Mouse (Mus musculus) ES-Bruce4 (cell line): ENCODE measurements at regions not wholly inside any gene's neighbourhood (a gene's known extent, or its start where the extent isn't known, plus 50 kb on each side); places are given as distances from the start of the nearest gene placed in this dataset.

Source experiments
- H3K27ac ChIP-seq: 2 replicates; pipeline ENCODE4 v1.5.1; 2012; ENCODE audit warnings: low read length, inconsistent platforms; ENCODE audit not compliant: insufficient read depth
- H3K27me3 ChIP-seq: 2 replicates; pipeline ENCODE4 v1.6.1; 2012; ENCODE audit warnings: mild to moderate bottlenecking, low read length, inconsistent platforms; ENCODE audit not compliant: control insufficient read depth, poor library complexity, insufficient read depth, severe bottlenecking
- H3K36me3 ChIP-seq: 2 replicates; pipeline ENCODE4 v1.6.1; 2012; ENCODE audit warnings: inconsistent platforms, mild to moderate bottlenecking, low read length, moderate library complexity; ENCODE audit not compliant: control insufficient read depth, poor library complexity, insufficient read depth, severe bottlenecking
- H3K4me1 ChIP-seq: one replicate; pipeline ENCODE4 v1.8.1; 2011; ENCODE audit warnings: low read length; ENCODE audit not compliant: control insufficient read depth, insufficient read depth
- H3K4me3 ChIP-seq: 2 replicates; pipeline ENCODE4 v1.5.1; 2011; ENCODE audit warnings: low read depth, mild to moderate bottlenecking, low read length
- H3K9ac ChIP-seq: 2 replicates; pipeline ENCODE4 v1.6.1; 2012; ENCODE audit warnings: low read depth, mild to moderate bottlenecking, inconsistent platforms; ENCODE audit not compliant: poor library complexity, severe bottlenecking
- H3K9me3 ChIP-seq: replicated peaks from 2 replicates; pipeline ENCODE4 v1.6.1; 2012; ENCODE audit warnings: mild to moderate bottlenecking, low read length, inconsistent platforms; ENCODE audit not compliant: control insufficient read depth, poor library complexity, insufficient read depth, severe bottlenecking
- CTCF ChIP-seq: IDR thresholded peaks from one replicate; pipeline ENCODE4 v1.8.1; 2011; ENCODE audit warnings: low read depth, low read length
- EP300 ChIP-seq: IDR thresholded peaks from 2 replicates; pipeline ENCODE4 v1.6.1; 2011; ENCODE audit warnings: low read depth, low read length; ENCODE audit not compliant: insufficient read depth
- POLR2A ChIP-seq: IDR thresholded peaks from one replicate; pipeline ENCODE4 v1.8.1; 2011; ENCODE audit warnings: low read length; ENCODE audit not compliant: insufficient read depth

DNA sequence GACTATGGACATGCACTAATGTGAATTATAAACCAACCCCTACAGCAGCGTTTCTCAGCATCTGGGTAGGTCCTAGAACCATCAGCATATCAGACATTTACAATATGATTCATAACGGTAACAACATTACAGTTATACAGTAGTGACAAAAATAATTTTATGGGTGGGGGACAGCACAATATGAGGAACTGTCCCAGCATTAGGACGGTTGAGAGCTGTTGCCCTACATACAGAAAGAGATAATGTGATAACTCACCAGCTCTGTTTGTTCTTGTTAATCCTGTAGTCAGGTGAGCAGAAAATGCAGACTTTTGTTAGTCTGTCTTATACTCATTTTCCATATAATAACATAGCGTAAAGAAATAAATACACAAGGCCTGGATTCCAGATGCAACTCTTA is 319.1 kb downstream of the Elavl2 start:
- no peaks in the 10 kb centered on the region for H3K36me3 ChIP-seq
- H3K4me3 ChIP-seq, result no peak overlapping the region
- no peaks in the 10 kb centered on the region for H3K4me1 ChIP-seq
- TF ChIP-seq POLR2A (no peak), EP300 (no peak), CTCF (no peak)
- H3K9me3 ChIP-seq, result no peaks in the 10 kb centered on the region
- no peaks in the 10 kb centered on the region for H3K27me3 ChIP-seq
- H3K27ac ChIP-seq, result no peak overlapping the region
- no peak overlapping the region for H3K9ac ChIP-seq

DNA sequence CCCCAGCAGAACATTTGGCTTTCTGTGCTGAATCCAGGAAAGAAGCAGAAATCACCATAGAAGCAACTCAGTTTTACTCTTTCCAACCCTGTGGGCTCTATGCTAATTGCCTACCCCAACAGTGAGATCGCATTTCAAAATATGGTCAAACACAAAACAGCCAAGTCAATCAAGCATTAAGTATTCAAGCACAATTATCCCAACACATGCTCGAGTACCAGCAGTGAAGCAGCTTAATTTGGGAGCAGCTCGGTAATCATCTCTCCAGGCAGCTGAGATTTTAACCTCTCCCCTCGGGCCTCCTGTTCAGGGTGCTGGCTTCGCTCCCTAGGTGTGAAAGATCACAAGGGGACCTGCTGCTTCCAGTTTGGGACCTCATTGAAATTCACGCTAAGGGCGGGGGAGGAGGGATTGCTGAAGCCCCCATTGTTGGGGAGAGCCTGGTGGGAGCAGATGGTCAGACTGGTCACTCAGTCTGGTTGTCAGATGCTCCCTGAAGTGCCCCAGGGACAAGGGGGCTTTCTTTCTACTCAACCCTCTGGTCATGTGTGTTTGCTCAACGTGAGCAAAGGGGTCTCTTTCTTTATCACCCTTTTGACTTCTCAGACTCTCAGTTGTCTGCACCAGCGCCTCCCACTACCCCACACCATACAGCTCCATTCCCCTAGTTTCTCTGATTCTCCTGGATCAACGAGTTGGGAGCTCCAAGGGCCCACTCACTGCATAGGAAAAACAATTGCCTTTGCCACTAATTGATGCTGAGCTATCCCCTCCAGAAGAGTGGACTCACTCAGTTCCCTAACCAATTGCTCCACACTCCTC is 319.8 kb downstream of the Elavl2 start:
- Histone ChIP-seq H3K4me1 (no peaks in the 10 kb centered on the region), H3K27me3 (no peaks in the 10 kb centered on the region), H3K36me3 (no peaks in the 10 kb centered on the region), H3K27ac (no peak overlapping the region), H3K9ac (no peak overlapping the region), H3K9me3 (no peaks in the 10 kb centered on the region), H3K4me3 (no peak overlapping the region)
- no peak for TF ChIP-seq POLR2A
- no peak for TF ChIP-seq EP300
- TF ChIP-seq CTCF, result no peak

DNA sequence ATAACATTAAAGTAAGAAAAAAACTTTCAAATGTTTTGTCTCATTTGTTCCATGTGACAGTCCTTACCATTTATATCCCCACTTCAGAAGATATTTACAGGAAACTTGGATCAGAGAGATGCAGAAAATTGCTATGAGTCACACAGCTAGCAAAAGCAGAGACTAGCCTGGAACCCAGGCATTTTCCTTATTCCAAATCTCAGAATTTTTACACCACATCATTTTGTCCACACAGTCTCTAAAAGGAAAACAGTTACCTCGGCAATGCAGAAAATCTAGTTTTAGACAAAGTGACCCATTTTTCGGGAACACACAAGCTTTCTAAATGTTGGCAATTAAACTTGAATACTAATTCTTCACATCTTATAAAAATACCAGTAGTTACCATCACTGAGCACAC is 329.3 kb downstream of the Elavl2 start:
- Histone ChIP-seq H3K4me1 (no peaks in the 10 kb centered on the region), H3K4me3 (no peak overlapping the region), H3K27ac (no peak overlapping the region), H3K27me3 (no peaks in the 10 kb centered on the region), H3K9ac (no peak overlapping the region), H3K9me3 (no peaks in the 10 kb centered on the region), H3K36me3 (no peaks in the 10 kb centered on the region)
- TF ChIP-seq POLR2A (no peak), CTCF (no peak)

DNA sequence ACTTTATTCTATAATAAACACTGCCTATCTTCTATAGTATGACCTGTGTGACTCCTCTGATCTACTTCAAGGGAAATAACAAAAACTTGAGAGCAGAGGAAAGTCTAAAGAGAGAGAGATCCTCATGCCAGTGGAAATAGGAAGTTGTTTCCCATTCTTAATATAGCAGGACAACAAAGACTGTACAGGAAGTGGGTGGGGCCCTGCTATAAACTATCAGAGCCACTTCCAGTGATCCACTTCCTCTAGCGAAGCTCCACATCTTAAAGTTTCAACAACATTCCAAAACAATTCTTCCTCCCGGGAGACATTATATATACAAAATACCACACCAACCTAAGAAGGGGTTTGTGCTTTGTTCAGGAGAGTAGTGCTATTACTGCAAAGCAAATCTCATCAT is 339.7 kb downstream of the Elavl2 start:
- TF ChIP-seq EP300 (no peak), POLR2A (no peak), CTCF (no peak)
- Histone ChIP-seq H3K4me1 (no peaks in the 10 kb centered on the region), H3K4me3 (no peak overlapping the region), H3K27ac (no peak overlapping the region), H3K9me3 (no peaks in the 10 kb centered on the region), H3K36me3 (no peaks in the 10 kb centered on the region), H3K9ac (no peak overlapping the region), H3K27me3 (no peaks in the 10 kb centered on the region)

- Histone ChIP-seq H3K9ac (no peak overlapping the region), H3K4me3 (no peak overlapping the region), H3K27ac (no peak overlapping the region), H3K4me1 (no peaks in the 10 kb centered on the region), H3K36me3 (no peaks in the 10 kb centered on the region), H3K9me3 (no peaks in the 10 kb centered on the region), H3K27me3 (no peaks in the 10 kb centered on the region)
- TF ChIP-seq CTCF, result no peak
- TF ChIP-seq POLR2A, result no peak
- no peak for TF ChIP-seq EP300
Observed at GRCm38 (mm10) chr4:91051913-91052312, 348.7 kb downstream of the Elavl2 start.

DNA sequence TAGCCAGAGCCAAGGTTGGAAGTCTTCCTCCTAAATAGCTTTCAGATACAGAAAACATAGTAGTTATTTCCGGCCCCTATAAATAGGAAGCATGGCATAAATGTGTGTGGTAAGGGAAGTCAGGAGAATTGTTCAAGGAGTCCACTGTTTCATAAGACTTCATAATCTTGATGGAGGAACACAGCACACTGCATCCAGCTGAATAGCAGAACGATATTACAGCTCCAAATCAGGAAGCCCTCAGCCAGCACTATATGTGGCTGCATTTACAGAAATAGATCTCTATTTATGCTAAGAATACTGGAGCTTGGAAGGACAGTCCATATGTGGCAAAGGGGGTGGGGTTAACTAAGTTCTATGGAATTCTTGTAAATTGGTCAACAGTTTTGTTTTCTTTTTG is 371.1 kb downstream of the Elavl2 start:
- H3K9ac ChIP-seq, result no peak overlapping the region
- TF ChIP-seq POLR2A, result no peak
- no peak for TF ChIP-seq EP300
- TF ChIP-seq CTCF, result no peak
- no peaks in the 10 kb centered on the region for H3K9me3 ChIP-seq
- no peaks in the 10 kb centered on the region for H3K27me3 ChIP-seq
- no peaks in the 10 kb centered on the region for H3K4me1 ChIP-seq
- H3K27ac ChIP-seq, result no peak overlapping the region
- no peak overlapping the region for H3K4me3 ChIP-seq
- no peaks in the 10 kb centered on the region for H3K36me3 ChIP-seq
